Mouse (Mus musculus): ENCODE measurements around the gene Hint2. TPM values are rescaled to one million over a fixed set of nuclear protein-coding genes. Genes with fewer than 3 reads are reported as not detected.

The Hint2 gene
- total and polyA plus RNA-seq, 3 experiments: 16.2 to 63.1 (median 42.4) TPM

DNA sequence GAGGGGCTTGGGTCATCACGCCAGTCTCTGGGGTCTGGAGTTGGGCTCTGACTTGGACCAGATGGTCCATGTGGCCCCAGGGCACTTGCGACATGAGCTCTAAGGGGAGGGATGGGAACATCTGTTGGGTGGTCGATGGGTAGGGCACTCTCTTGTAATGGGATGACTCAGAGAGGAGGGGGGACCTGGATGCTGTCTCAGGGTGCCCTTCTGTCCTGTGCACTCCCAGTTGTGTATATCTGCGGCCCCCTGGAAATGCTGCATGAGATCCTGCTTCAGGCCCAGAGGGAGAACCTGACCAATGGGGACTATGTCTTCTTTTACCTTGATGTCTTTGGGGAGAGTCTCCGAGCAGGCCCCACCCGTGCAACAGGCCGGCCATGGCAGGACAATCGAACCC is 23.0 kb downstream of the Hint2 start:
- peaks cover 26% of the 10 kb centered on the region for H3K4me1 ChIP-seq (ENCODE audit: insufficient read depth, low read depth, low read length)
- no peak for ATAC-seq (ENCODE audit: extremely low read depth, insufficient number of reproducible peaks, low FRiP score, poor library complexity, severe bottlenecking)
- no peak for DNase-seq (ENCODE audit: low spot score)
- H3K4me3 ChIP-seq (ENCODE audit: low read depth, low read length): no peak overlapping the region
- no peaks in the 10 kb centered on the region for H3K36me3 ChIP-seq (replicated peaks)
- TF ChIP-seq CTCF (IDR thresholded peaks at IDR 0.05; ENCODE audit: low read depth, low read length) (no peak), POLR2AphosphoS5 (IDR thresholded peaks at IDR 0.05; ENCODE audit: insufficient replicate concordance, low read depth, low read length) (no peak), GATA1 (IDR thresholded peaks at IDR 0.05; ENCODE audit: borderline replicate concordance, low read length) (no peak), TAL1 (conservative IDR thresholded peaks at IDR 0.05; ENCODE audit: low read depth, low read length) (no peak), GATA2 (IDR thresholded peaks at IDR 0.05; ENCODE audit: borderline replicate concordance, low read depth, low read length) (no peak)
- H3K9me3 ChIP-seq (replicated peaks): no peaks in the 10 kb centered on the region
- H3K27me3 ChIP-seq (ENCODE audit: insufficient read depth, low read length): peaks cover 55% of the 10 kb centered on the region

- H3K4me3 ChIP-seq (ENCODE audit: low read depth, low read length): peak overlapping the region; percentile 72; the same call in 1 of the 2 replicates
- H3K4me1 ChIP-seq (ENCODE audit: insufficient read depth, low read depth, low read length): peaks cover 26% of the 10 kb centered on the region
- no peak for TF ChIP-seq POLR2AphosphoS5 (IDR thresholded peaks at IDR 0.05; ENCODE audit: insufficient replicate concordance, low read depth, low read length)
- TF ChIP-seq GATA2 (IDR thresholded peaks at IDR 0.05; ENCODE audit: borderline replicate concordance, low read depth, low read length): no peak
- no peak for TF ChIP-seq GATA1 (IDR thresholded peaks at IDR 0.05; ENCODE audit: borderline replicate concordance, low read length)
- no peak for TF ChIP-seq CTCF (IDR thresholded peaks at IDR 0.05; ENCODE audit: low read depth, low read length)
- no peak for TF ChIP-seq TAL1 (conservative IDR thresholded peaks at IDR 0.05; ENCODE audit: low read depth, low read length)
- H3K9me3 ChIP-seq (replicated peaks): no peaks in the 10 kb centered on the region
- DNase-seq (ENCODE audit: low spot score) (no peak), ATAC-seq (ENCODE audit: extremely low read depth, insufficient number of reproducible peaks, low FRiP score, poor library complexity, severe bottlenecking) (no peak)
- H3K36me3 ChIP-seq (replicated peaks): no peaks in the 10 kb centered on the region
- H3K27me3 ChIP-seq (ENCODE audit: insufficient read depth, low read length): peaks cover 55% of the 10 kb centered on the region
Observed at GRCm38 (mm10) chr4:43631956-43632920, 24.0 kb downstream of the Hint2 start.

DNA sequence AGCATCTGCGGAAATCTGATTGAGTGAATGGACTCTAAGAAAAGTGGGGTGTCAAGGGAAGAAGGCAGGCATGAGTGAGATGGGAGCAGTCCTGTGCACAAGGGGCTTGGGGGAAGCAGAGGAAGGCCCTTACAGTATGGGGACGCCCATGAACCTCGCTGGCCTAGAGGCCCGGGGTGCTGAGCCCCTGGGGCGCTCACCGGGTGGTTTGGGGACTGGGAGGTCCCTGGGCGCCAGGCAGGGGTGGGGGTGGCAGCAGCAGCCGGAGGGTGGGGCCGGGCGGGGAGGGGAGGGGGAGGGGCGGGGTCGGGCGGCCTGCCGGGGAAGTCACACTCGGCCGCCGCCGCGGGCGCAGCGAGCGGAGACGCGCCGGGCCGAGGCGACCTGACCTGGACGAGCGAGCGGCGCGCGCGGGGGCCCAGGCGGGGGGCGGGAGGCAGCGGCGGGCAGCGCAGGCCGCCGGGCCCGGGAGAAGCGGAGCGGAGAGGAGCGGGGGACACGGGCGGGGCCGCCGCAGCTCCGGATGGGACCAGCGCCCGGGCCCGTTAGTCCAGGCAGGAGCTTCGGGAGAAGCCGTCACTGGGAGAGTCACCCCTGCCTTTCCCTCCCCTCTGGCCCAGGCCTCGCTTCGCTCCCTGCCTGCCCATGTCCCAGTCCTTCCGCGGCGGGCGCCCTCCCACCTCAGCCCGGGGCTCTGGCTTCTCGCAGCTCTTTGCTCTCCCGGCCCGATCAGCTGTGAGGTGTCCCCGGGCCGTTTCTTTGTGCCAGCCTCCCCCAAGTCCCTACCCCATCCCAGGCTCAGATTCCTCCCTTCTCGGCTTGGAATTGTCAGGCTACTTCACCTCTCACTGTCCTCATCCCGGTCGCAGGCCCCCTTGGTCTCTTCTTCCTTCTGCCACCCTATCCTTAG is 25.0 kb downstream of the Hint2 start, which contains the start of gene Npr2:
Gene Npr2 (plus strand): TSS at position 890 of the 910 bp plus-strand sequence.
- peak; percentile 32 for DNase-seq (ENCODE audit: low spot score)
- peaks cover 50% of the 10 kb centered on the region for H3K27me3 ChIP-seq (ENCODE audit: insufficient read depth, low read length)
- peaks cover 26% of the 10 kb centered on the region for H3K4me1 ChIP-seq (ENCODE audit: insufficient read depth, low read depth, low read length)
- peak within 1 kb of the TSS; percentile 72 for H3K4me3 ChIP-seq (ENCODE audit: low read depth, low read length)
- ATAC-seq (ENCODE audit: extremely low read depth, insufficient number of reproducible peaks, low FRiP score, poor library complexity, severe bottlenecking): no peak
- H3K36me3 ChIP-seq (replicated peaks): no peaks in the 10 kb centered on the region
- H3K9me3 ChIP-seq (replicated peaks): peaks cover 5% of the 10 kb centered on the region
- TF ChIP-seq GATA1 (IDR thresholded peaks at IDR 0.05; ENCODE audit: borderline replicate concordance, low read length): no peak
- no peak for TF ChIP-seq POLR2AphosphoS5 (IDR thresholded peaks at IDR 0.05; ENCODE audit: insufficient replicate concordance, low read depth, low read length)
- TF ChIP-seq TAL1 (conservative IDR thresholded peaks at IDR 0.05; ENCODE audit: low read depth, low read length): no peak
- no peak for TF ChIP-seq CTCF (IDR thresholded peaks at IDR 0.05; ENCODE audit: low read depth, low read length)
- TF ChIP-seq GATA2 (IDR thresholded peaks at IDR 0.05; ENCODE audit: borderline replicate concordance, low read depth, low read length): no peak

- DNase-seq (ENCODE audit: low spot score) (no peak), ATAC-seq (ENCODE audit: extremely low read depth, insufficient number of reproducible peaks, low FRiP score, poor library complexity, severe bottlenecking) (no peak)
- peaks cover 8% of the 10 kb centered on the region for H3K9me3 ChIP-seq (replicated peaks)
- H3K4me1 ChIP-seq (ENCODE audit: insufficient read depth, low read depth, low read length): peaks cover 26% of the 10 kb centered on the region
- H3K27me3 ChIP-seq (ENCODE audit: insufficient read depth, low read length): peaks cover 44% of the 10 kb centered on the region
- TF ChIP-seq CTCF (IDR thresholded peaks at IDR 0.05; ENCODE audit: low read depth, low read length) (no peak), POLR2AphosphoS5 (IDR thresholded peaks at IDR 0.05; ENCODE audit: insufficient replicate concordance, low read depth, low read length) (no peak), GATA1 (IDR thresholded peaks at IDR 0.05; ENCODE audit: borderline replicate concordance, low read length) (no peak), GATA2 (IDR thresholded peaks at IDR 0.05; ENCODE audit: borderline replicate concordance, low read depth, low read length) (no peak), TAL1 (conservative IDR thresholded peaks at IDR 0.05; ENCODE audit: low read depth, low read length) (no peak)
- H3K4me3 ChIP-seq (ENCODE audit: low read depth, low read length): peak overlapping the region; percentile 72; the same call in 1 of the 2 replicates
- no peaks in the 10 kb centered on the region for H3K36me3 ChIP-seq (replicated peaks)
Observed at GRCm38 (mm10) chr4:43630671-43631045, 25.6 kb downstream of the Hint2 start.

DNA sequence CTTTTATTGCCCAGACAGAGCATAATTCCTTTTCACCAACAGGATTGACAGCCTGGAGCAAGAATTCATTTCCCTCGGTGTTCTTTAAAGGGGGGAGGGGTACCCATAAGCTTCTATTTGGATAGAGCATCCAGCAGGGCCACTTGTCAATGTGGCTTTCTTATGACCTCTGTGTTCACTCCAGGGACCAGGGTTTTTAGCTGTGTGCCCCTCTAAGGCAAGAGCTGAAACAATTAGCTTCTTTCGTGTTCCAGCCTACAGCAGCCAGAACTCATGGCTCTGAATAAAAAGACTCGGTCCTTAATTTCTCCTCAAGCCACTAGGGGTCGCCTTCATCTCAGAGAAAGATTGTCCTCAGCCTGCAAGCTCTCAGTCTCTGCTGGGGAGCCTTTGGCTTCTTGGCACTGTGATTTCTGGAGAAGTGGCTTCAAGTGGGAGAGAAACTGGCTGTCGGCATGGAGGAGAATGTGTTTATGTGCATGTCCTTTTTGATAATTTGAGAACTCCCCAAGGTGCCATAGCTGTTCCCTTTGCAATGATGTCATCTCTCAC is 26.2 kb downstream of the Hint2 start:
- H3K9me3 ChIP-seq (replicated peaks): peaks cover 13% of the 10 kb centered on the region
- peaks cover 26% of the 10 kb centered on the region for H3K4me1 ChIP-seq (ENCODE audit: insufficient read depth, low read depth, low read length)
- TF ChIP-seq POLR2AphosphoS5 (IDR thresholded peaks at IDR 0.05; ENCODE audit: insufficient replicate concordance, low read depth, low read length): no peak
- no peak for TF ChIP-seq GATA1 (IDR thresholded peaks at IDR 0.05; ENCODE audit: borderline replicate concordance, low read length)
- TF ChIP-seq TAL1 (conservative IDR thresholded peaks at IDR 0.05; ENCODE audit: low read depth, low read length): no peak
- TF ChIP-seq GATA2 (IDR thresholded peaks at IDR 0.05; ENCODE audit: borderline replicate concordance, low read depth, low read length): no peak
- TF ChIP-seq CTCF (IDR thresholded peaks at IDR 0.05; ENCODE audit: low read depth, low read length): peak; percentile 39; the same call in 1 of the 2 replicates
- no peaks in the 10 kb centered on the region for H3K36me3 ChIP-seq (replicated peaks)
- peaks cover 38% of the 10 kb centered on the region for H3K27me3 ChIP-seq (ENCODE audit: insufficient read depth, low read length)
- DNase-seq (ENCODE audit: low spot score) (peak; percentile 75), ATAC-seq (ENCODE audit: extremely low read depth, insufficient number of reproducible peaks, low FRiP score, poor library complexity, severe bottlenecking) (peak; percentile 34; the same call in 1 of the 2 replicates)
- no peak overlapping the region for H3K4me3 ChIP-seq (ENCODE audit: low read depth, low read length)
